Mouse (Mus musculus) hindbrain, postnatal 0 days (tissue): ENCODE results near the gene Gm20883. TPM values are rescaled to one million over a fixed set of nuclear protein-coding genes. Genes with fewer than 3 reads are reported as not detected.
"Not testable (repeated sequence)": the region's sequence is repeated elsewhere in the genome, so short reads cannot be mapped to it uniquely, and the experiment has no call there.

Experiments
- ATAC-seq: fragments of 200-750 bp; cut with Nextera tagmentation; 2 replicates; pipeline ENCODE4 v1.8.0; 2017; ENCODE audit warnings: mild to moderate bottlenecking, moderate TSS enrichment, moderate library complexity
- DNase-seq: peaks from one replicate; pipeline ENCODE4 v3.0.0-alpha.2; 2015; ENCODE audit warnings: low spot score
- H3K27ac ChIP-seq: fragments of 300-500 bp; sonication (generic); 2 replicates; pipeline ENCODE4 v1.5.1; 2014; ENCODE audit warnings: mild to moderate bottlenecking
- H3K27me3 ChIP-seq: fragments of 300-500 bp; sonication (generic); 2 replicates; pipeline ENCODE4 v1.6.1; 2014; ENCODE audit warnings: low read length, mixed read lengths; ENCODE audit not compliant: insufficient read depth
- H3K36me3 ChIP-seq: fragments of 300-500 bp; sonication (generic); 2 replicates; pipeline ENCODE4 v1.6.1; 2014; ENCODE audit warnings: low read length, mixed read lengths; ENCODE audit not compliant: insufficient read depth
- H3K4me1 ChIP-seq: fragments of 300-500 bp; sonication (generic); 2 replicates; pipeline ENCODE4 v1.6.1; 2014; ENCODE audit warnings: antibody characterized with exemption, low read length, mixed read lengths; ENCODE audit not compliant: insufficient read depth
- H3K4me2 ChIP-seq: fragments of 300-500 bp; sonication (generic); 2 replicates; pipeline ENCODE4 v1.6.1; 2014; ENCODE audit warnings: low read depth, mild to moderate bottlenecking, low read length, moderate library complexity, mixed read lengths
- H3K4me3 ChIP-seq: fragments of 300-500 bp; sonication (generic); 2 replicates; pipeline ENCODE4 v1.5.1; 2014; ENCODE audit warnings: low read length
- H3K9ac ChIP-seq: fragments of 300-500 bp; sonication (generic); replicated peaks from 2 replicates; pipeline ENCODE4 v1.6.1; 2014; ENCODE audit warnings: mild to moderate bottlenecking, low read length, moderate library complexity, mixed read lengths
- H3K9me3 ChIP-seq: fragments of 300-500 bp; sonication (generic); 2 replicates; pipeline ENCODE4 v1.6.1; 2016; ENCODE audit warnings: low read length, mixed read lengths
- WGBS: fragments of 180-500 bp; shearing (Covaris S2); extraction: QIAGEN DNeasy Blood & Tissue Kit; methylation state at CpG from one replicate; pipeline ENCODE4 v1.1.7; 2014; 5-methylcytosine and 5-hydroxymethylcytosine counted together
- polyA plus RNA-seq: library from polyadenylated mRNA; unstranded; fragments of >200 nt; fragmentation: Nextera tagmentation; extraction: Ambion mirVana; gene quantifications from 2 replicates; pipeline ENCODE4 v1.2.1, GENCODE M21; 2015
- total RNA-seq: library from RNA; depleted of rRNA; stranded (reverse); fragments of >200 nt; gene quantifications from 2 replicates; pipeline ENCODE4 v1.2.3, GENCODE M21; 2014; rRNA removed

Gm20883 gene
- not detected in 2 replicates for total RNA-seq
- polyA plus RNA-seq, result not detected in 2 replicates

DNA sequence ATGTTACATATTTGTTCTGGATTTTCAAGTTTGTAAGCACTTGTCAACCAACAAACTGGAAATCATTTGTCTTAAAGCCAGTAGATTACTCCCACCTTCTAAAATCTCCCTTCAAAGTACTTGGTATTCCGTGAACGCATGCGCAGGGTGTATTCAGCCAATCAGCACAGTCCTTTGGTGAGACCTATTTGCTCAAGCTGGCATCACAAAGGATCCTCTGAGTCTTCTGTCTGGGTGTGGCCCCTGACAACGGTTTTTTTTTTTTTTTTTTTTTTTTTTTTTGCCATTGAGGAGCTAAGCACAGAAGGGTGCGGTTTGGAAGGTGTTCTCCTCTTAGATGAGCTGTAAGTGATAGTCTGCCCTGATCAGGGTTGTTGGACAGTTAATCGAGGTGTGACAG is at the start of gene Gm20883:
Gene Gm20883 (plus strand): TSS at position 301 of the 400 bp plus-strand sequence.
- WGBS, result no CpG with 5 or more reads among the region's 6 CpGs
- not testable (repeated sequence) for H3K27ac ChIP-seq, H3K9ac ChIP-seq, ATAC-seq, H3K4me3 ChIP-seq, H3K9me3 ChIP-seq, DNase-seq, H3K4me1 ChIP-seq, H3K36me3 ChIP-seq, H3K27me3 ChIP-seq, H3K4me2 ChIP-seq
